Mouse (Mus musculus): ENCODE results near the gene 1700020N01Rik.

DNA sequence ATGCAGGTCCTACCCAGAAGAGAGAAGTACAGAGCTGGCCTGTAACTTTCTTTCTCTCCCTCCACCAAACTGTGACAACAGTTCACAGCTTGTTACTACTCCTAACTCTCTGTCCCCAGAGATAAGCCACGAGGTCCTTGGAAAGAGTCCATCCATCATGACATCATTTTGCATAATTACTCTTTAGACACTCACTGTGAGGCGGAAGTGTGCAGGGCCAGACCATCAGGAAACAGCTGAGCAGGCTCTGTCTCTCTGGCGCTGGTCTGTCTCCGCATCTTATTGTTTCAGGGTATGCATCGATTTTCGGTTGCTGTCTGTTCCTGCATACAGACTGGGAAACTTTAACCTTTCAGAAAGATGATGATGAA lies 43.8 kb downstream of the 1700020N01Rik start:
- TF ChIP-seq GATA1 (IDR thresholded peaks at IDR 0.05; ENCODE audit: low read length) (no peak), TAL1 (IDR thresholded peaks at IDR 0.05; ENCODE audit: low read length) (no peak)
